Mouse (Mus musculus): Measurements from ENCODE around the gene Slmap. TPM values are rescaled to one million over a fixed set of nuclear protein-coding genes. Genes with fewer than 3 reads are reported as not detected.
"Not testable (repeated sequence)": the region's sequence is repeated elsewhere in the genome, so short reads cannot be mapped to it uniquely, and the experiment has no call there.

Slmap gene
- polyA plus RNA-seq, 1 experiment from 2014 or later: 12.6 TPM

GRCm38 (mm10) chr14:26417956-26418355, 116.8 kb downstream of the Slmap start:
- Histone ChIP-seq H3K4me3 (no peak overlapping the region), H3K9ac (no peak overlapping the region), H3K4me2 (no peak overlapping the region), H3K27me3 (replicated peaks) (no peaks in the 10 kb centered on the region), H3K36me3 (replicated peaks) (peaks cover 7% of the 10 kb centered on the region; the same call in 1 of the 2 replicates), H3K9me3 (no peaks in the 10 kb centered on the region), H3K27ac (no peak overlapping the region), H3K4me1 (no peaks in the 10 kb centered on the region)
- no peak for ATAC-seq (replicated peaks)
- 72% methylated on average over 5 of the region's 5 CpGs for WGBS

GRCm38 (mm10) chr14:26417088-26417487, 117.6 kb downstream of the Slmap start:
- Histone ChIP-seq H3K36me3 (replicated peaks) (peaks cover 3% of the 10 kb centered on the region; the same call in 1 of the 2 replicates), H3K27me3 (replicated peaks) (no peaks in the 10 kb centered on the region), H3K4me3 (no peak overlapping the region), H3K27ac (no peak overlapping the region), H3K4me1 (no peaks in the 10 kb centered on the region), H3K4me2 (no peak overlapping the region), H3K9ac (no peak overlapping the region), H3K9me3 (no peaks in the 10 kb centered on the region)
- no peak for ATAC-seq (replicated peaks)
- 76% methylated on average over 4 of the region's 4 CpGs for WGBS

GRCm38 (mm10) chr14:26413581-26413980, 121.2 kb downstream of the Slmap start:
- Histone ChIP-seq H3K4me2 (no peak overlapping the region), H3K9ac (no peak overlapping the region), H3K36me3 (replicated peaks) (no peaks in the 10 kb centered on the region), H3K27ac (no peak overlapping the region), H3K4me3 (no peak overlapping the region), H3K27me3 (replicated peaks) (no peaks in the 10 kb centered on the region), H3K4me1 (no peaks in the 10 kb centered on the region), H3K9me3 (no peaks in the 10 kb centered on the region)
- 84% methylated on average over 1 of the region's 1 CpGs for WGBS
- no peak for ATAC-seq (replicated peaks)

GRCm38 (mm10) chr14:26406746-26407145, 128.0 kb downstream of the Slmap start:
- H3K4me1 ChIP-seq: no peaks in the 10 kb centered on the region
- no peak overlapping the region for H3K4me2 ChIP-seq
- no peaks in the 10 kb centered on the region for H3K9me3 ChIP-seq
- no peak overlapping the region for H3K27ac ChIP-seq
- H3K4me3 ChIP-seq: no peak overlapping the region
- no peak overlapping the region for H3K9ac ChIP-seq
- ATAC-seq (replicated peaks): no peak
- no peaks in the 10 kb centered on the region for H3K27me3 ChIP-seq (replicated peaks)
- no peaks in the 10 kb centered on the region for H3K36me3 ChIP-seq (replicated peaks)
- WGBS: 94% methylated on average over 7 of the region's 7 CpGs

- Histone ChIP-seq H3K27me3 (replicated peaks) (no peaks in the 10 kb centered on the region), H3K9ac (no peak overlapping the region), H3K4me3 (no peak overlapping the region), H3K27ac (no peak overlapping the region), H3K9me3 (no peaks in the 10 kb centered on the region), H3K4me1 (no peaks in the 10 kb centered on the region), H3K36me3 (replicated peaks) (no peaks in the 10 kb centered on the region), H3K4me2 (no peak overlapping the region)
- WGBS: 96% methylated on average over 7 of the region's 7 CpGs
- no peak for ATAC-seq (replicated peaks)
These were observed 136.1 kb downstream of the Slmap start for GRCm38 (mm10) chr14:26398508-26399160.

- 89% methylated on average over 13 of the region's 13 CpGs for WGBS
- no peaks in the 10 kb centered on the region for H3K9me3 ChIP-seq
- H3K4me1 ChIP-seq: no peaks in the 10 kb centered on the region
- H3K9ac ChIP-seq: no peak overlapping the region
- H3K4me3 ChIP-seq: no peak overlapping the region
- H3K27me3 ChIP-seq (replicated peaks): no peaks in the 10 kb centered on the region
- ATAC-seq (replicated peaks): no peak
- H3K4me2 ChIP-seq: no peak overlapping the region
- H3K36me3 ChIP-seq (replicated peaks): no peaks in the 10 kb centered on the region
- no peak overlapping the region for H3K27ac ChIP-seq
These were observed 142.9 kb downstream of the Slmap start for GRCm38 (mm10) chr14:26391866-26392265.

GRCm38 (mm10) chr14:26388961-26389360, 145.8 kb downstream of the Slmap start:
- H3K27ac ChIP-seq; H3K4me2 ChIP-seq; H3K4me3 ChIP-seq; H3K9me3 ChIP-seq; H3K36me3 ChIP-seq (replicated peaks); H3K27me3 ChIP-seq (replicated peaks); ATAC-seq (replicated peaks); H3K9ac ChIP-seq; H3K4me1 ChIP-seq: not testable (repeated sequence)
- WGBS: 89% methylated on average over 2 of the region's 2 CpGs

GRCm38 (mm10) chr14:26386999-26387398, 147.7 kb downstream of the Slmap start:
- H3K4me1 ChIP-seq; H3K9me3 ChIP-seq; H3K27ac ChIP-seq; H3K27me3 ChIP-seq (replicated peaks); H3K36me3 ChIP-seq (replicated peaks); H3K9ac ChIP-seq; H3K4me2 ChIP-seq; ATAC-seq (replicated peaks); H3K4me3 ChIP-seq: not testable (repeated sequence)
- WGBS: 85% methylated on average over 5 of the region's 5 CpGs

GRCm38 (mm10) chr14:26385659-26386058, 149.1 kb downstream of the Slmap start:
- H3K4me1 ChIP-seq; H3K27ac ChIP-seq; H3K27me3 ChIP-seq (replicated peaks); H3K4me2 ChIP-seq; H3K4me3 ChIP-seq; ATAC-seq (replicated peaks); H3K36me3 ChIP-seq (replicated peaks); H3K9me3 ChIP-seq; H3K9ac ChIP-seq: not testable (repeated sequence)
- 88% methylated on average over 2 of the region's 2 CpGs for WGBS

- H3K9me3 ChIP-seq: no peaks in the 10 kb centered on the region
- no peaks in the 10 kb centered on the region for H3K27me3 ChIP-seq (replicated peaks)
- WGBS: 37% methylated on average over 3 of the region's 3 CpGs
- ATAC-seq (replicated peaks): no peak
- H3K36me3 ChIP-seq (replicated peaks): no peaks in the 10 kb centered on the region
- H3K9ac ChIP-seq: no peak overlapping the region
- no peak overlapping the region for H3K27ac ChIP-seq
- H3K4me3 ChIP-seq: no peak overlapping the region
- no peaks in the 10 kb centered on the region for H3K4me1 ChIP-seq
- H3K4me2 ChIP-seq: no peak overlapping the region
These were observed 155.7 kb downstream of the Slmap start for GRCm38 (mm10) chr14:26379071-26379470.

- ATAC-seq (replicated peaks): no peak
- Histone ChIP-seq H3K4me2 (no peak overlapping the region), H3K36me3 (replicated peaks) (no peaks in the 10 kb centered on the region), H3K9ac (no peak overlapping the region), H3K4me3 (no peak overlapping the region), H3K9me3 (no peaks in the 10 kb centered on the region), H3K4me1 (no peaks in the 10 kb centered on the region), H3K27ac (no peak overlapping the region), H3K27me3 (replicated peaks) (no peaks in the 10 kb centered on the region)
- WGBS: 3% methylated on average over 2 of the region's 2 CpGs
These were observed 158.1 kb downstream of the Slmap start for GRCm38 (mm10) chr14:26376652-26377051.
